Mouse (Mus musculus) left cerebral cortex, postnatal 36 days (tissue): ENCODE measurements around the gene Astn2. TPM values are rescaled to one million over a fixed set of nuclear protein-coding genes. Genes with fewer than 3 reads are reported as not detected.

Source experiments
- DNase-seq, 2 experiments: peaks; one replicate each; pipeline ENCODE4 v3.0.0; 2021 to 2022; ENCODE audit warnings: low spot score in 2 of 2, mixed read lengths in 1 of 2
- intact Hi-C: fragments of 180-260 bp; cut with DNase I; formaldehyde crosslinking; loops from one replicate; pipeline ENCODE4 v1.15.1; 2025
- total RNA-seq, 2 experiments: library from RNA; stranded (reverse); gene quantifications; 2 replicates each; pipeline ENCODE4 v1.2.3; 2021

Astn2 gene
- total RNA-seq, 2 experiments from 2014 or later: 39.3 to 44.0 TPM

DNA sequence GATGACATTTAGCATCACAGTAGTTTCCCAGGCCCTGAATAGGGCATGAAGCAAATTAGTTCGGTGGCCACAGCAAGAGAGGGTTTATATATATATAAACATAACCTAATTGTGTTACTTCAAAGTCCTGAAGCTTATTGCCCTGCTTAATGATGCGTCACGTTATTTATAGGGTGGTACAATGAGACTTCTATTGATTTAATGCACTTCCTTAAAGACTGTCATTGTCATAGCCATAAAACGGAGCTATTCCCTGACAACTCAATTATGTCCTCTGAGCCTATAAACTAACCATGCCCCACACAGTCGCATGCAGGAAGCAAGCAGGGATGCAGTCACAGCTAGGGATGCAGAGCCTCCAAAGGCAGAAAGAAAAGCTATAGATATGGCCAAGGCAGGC lies 761.8 kb downstream of the Astn2 start:
- DNase-seq: no peak
- intact Hi-C loops: no loop called here

DNA sequence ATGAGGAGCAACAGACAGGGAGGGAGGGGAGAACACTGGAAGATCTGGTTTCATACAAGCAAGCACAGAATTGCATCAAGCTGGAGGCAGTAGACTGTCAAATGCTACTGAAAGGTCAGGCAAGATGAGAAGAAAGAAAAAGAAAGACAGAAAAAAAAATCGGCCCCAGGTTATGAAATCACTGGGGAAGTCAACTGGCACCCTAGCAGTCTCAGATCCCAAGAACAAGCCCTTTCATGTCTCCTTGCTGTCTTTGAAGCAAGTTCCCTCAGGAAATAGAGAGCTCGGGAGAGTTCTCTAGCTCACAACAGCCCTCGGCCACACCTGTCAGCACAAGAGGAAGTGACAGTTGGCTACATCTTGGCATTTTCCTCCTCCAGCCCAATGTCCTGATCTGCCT lies 766.2 kb downstream of the Astn2 start:
- intact Hi-C loops: no loop called here
- no peak for DNase-seq

DNA sequence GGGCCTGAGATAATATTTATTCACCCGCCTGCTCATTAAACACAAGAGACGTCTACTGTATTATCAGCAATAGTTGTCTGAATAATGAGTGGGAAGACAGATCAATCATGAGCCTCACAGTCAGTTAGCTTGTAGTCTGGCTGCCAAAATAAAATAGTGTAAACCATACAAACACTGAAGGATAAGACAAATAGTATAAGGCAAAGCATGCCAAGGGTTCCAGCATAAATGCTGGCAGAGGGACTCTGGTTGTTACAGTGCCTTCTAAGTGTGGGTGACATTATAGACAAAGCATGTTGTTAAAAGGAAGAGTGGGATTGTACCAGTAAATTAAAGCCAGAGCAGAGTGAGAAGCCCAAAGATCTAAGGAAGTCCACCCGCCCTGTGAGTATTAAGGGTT lies 784.3 kb downstream of the Astn2 start:
- no peak for DNase-seq
- intact Hi-C loops: no loop called here

DNA sequence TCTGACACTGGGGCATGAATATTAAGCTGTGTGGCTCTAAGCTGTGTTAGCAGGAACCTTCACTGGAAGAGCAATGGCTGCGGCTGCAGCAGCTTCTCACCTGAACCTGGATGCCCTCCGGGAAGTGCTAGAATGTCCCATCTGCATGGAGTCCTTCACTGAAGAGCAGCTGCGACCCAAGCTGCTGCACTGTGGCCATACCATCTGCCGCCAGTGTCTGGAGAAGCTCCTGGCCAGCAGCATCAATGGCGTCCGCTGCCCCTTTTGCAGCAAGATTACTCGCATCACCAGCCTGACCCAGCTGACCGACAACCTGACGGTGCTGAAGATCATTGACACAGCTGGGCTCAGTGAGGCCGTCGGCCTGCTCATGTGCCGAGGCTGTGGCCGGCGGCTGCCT lies 791.3 kb downstream of the Astn2 start:
- intact Hi-C loops: no loop called here
- DNase-seq: no peak

DNA sequence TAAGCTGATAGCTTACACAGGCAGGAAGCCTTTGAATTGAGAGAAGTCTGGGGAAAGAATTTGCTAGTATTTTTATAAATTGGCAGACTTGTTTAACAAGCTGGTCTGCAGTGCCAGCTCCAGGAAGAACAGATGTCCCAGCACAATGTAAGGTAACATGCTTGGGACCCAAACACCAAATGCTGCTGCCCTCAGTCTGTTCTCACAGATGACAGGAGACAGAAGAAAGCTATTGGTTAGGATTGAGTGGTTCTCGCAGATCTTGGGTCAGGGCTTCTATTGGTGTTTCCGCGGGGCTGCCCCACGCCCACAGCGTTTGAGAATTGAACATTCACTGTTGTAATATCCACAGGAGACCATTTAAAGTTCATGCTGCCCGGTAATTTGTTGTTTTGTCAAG lies 793.5 kb downstream of the Astn2 start:
- intact Hi-C loops: no loop called here
- peak in 1 of 2 experiments; percentile 29 for DNase-seq

DNA sequence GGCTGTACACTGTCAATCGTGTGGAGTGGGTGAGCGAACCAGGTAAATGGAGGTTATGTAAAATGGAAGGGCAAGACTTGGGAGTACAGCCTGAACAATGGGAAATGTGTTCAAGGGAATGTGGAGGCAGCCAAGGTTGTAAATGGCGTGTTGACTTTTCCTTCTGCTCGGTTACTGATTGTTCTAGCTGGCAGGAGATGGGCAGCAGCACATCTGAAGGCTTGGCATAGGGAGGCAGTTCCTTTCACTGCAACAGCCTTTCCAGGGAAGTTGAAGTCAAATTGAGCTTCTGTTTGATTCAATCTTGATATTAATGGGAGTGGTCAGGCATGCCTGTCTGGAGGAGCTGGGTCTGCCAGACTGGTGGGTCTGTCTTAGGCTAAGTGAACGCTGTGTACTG lies 794.1 kb downstream of the Astn2 start:
- no peak for DNase-seq
- intact Hi-C loops: no loop called here

DNA sequence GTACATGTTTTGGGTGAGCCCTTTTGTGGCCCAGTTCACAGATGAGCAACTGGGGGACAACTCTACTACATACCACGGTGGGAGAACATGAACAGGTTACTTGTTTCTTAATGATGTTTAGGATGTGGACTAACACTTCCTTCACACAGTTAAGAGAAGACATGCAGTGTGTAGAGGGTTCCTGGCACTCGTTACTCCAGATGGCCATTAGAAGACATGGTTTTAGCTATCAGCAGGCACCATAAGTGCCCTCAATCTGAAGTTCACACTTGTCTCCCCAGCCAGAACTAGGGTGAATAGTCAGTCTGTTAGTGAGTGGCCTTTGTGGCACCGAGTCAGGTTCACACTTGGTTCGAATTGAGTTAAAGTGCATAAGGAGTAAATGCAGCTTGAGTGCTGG lies 796.3 kb downstream of the Astn2 start:
- no peak for DNase-seq
- intact Hi-C loops: no loop called here

DNA sequence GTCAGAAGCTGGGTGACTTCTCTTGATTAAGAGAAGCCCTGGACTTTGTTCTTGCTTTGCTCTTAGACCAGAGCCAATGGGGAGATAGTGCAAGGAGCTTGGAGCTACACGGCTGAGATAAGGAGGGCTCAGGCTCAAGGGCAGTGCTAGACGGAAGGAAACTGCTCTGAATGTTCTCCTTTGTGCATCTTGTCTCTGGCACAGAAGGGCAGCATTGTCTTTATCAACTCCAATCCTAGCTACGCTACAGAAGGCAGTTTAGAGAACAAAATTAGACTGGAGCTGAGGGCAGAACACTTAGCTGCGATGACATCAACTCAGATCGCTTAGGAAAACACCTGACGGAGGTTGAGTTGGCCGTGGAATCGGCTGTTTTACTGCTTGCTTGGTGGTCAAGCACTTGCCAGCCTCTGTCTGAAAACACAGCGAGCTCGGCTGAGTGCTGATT lies 797.2 kb downstream of the Astn2 start:
- DNase-seq: no peak
- intact Hi-C loops: no loop called here

DNA sequence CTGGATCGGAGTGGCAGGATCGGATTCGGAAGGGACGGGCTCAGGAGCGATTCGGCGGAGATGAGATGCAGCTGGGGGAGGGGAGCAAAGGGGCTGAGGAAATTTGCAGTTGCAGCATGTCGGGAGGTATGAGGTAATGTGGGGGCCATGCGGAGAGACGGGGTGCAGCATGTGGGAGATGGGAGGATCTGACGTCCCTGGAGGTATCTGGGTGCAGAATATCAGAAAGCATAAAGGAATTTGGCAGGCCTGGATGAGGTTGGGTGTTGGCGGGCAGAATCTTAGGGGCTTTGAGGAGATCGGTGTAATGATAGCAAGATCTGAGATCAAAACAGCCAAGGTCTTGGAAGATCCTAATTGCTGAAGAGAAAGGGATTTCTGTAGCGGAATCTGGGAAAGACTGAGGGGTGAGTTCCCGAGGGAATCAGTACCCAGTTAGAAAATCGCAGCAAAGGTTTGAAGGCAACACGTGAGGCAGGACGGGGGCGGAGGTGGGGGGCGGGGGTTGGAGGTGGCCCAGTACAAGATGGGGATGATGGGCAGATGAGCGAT lies 799.2 kb downstream of the Astn2 start:
- no peak for DNase-seq
- intact Hi-C loops: no loop called here

DNA sequence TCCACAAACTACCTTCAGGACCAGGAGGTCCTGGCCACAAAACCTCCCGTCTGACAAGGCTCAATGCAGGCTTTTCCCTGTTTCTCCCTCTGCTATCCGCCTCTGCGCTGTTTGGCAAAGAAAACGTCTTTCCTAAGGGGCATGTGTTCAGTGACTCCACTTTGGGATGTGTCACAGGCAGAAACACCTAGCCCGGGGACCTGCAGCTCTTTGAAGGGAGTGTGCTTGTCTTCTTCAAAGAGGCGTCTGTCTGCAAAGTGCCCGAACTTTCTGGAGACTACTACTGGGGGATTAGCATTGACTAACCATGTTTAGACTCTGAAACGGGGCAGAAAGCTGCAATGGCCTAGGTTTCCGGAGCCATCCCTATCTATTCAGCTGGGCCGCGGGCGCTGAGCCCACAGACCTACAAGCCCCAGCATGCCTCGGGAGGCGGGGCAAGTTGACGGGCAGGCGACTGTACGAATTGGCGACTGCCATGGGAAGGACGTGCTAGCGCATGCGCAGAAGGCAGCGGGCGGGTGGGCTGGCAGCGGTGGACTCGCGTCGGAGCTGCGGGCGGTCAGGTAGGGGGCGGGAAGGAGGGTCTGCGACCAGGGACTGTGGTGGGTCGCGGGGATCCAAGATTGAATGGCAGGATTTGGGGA lies 799.8 kb downstream of the Astn2 start, which contains the start of gene Trim32:
Gene Trim32, plus strand, starts transcription at position 483 of the 647 bp plus-strand sequence.
- intact Hi-C loops: no loop called here
- DNase-seq: peak; percentile 98 to 99

DNA sequence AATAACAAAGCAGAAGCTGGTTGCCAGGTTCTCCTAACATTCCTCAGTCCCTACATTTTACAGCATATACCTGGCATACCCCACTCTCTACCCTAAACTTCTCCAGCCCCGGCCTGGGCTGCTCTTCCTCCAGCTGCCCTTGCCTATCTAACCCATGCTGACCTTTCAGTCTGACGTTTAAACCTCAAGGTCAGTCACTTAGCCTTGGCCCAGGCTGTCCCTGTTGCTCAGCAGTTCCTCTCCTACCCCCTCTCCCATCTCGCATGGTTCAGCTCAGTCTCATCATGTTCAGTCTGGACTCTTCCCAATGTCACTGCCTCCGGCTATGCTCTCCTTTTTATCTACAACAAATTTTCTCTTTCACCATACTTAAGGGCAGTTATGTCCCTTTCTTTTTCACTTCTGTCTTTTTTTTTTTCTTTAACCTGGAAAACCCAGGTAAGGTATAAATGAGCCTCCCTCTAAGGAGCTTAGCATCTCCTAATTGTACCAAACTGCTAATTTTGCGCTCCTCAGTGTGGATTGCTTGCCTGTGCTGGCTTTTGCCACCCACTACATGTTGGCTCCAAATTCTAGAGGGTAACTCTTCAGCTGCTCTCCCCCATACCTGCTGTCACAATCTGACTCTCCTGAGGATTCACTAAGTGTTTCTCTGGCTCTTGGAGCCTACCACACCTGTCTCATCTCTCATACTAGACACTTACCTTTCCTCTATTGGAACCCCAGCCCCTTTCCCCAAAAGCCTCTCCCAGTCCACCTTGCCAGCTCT lies 809.6 kb downstream of the Astn2 start:
- intact Hi-C loops: loop anchor here (5.0 kb wide), 1 partner anchor 1062 kb away; no protein-coding TSS in a partner anchor
- DNase-seq: no peak

DNA sequence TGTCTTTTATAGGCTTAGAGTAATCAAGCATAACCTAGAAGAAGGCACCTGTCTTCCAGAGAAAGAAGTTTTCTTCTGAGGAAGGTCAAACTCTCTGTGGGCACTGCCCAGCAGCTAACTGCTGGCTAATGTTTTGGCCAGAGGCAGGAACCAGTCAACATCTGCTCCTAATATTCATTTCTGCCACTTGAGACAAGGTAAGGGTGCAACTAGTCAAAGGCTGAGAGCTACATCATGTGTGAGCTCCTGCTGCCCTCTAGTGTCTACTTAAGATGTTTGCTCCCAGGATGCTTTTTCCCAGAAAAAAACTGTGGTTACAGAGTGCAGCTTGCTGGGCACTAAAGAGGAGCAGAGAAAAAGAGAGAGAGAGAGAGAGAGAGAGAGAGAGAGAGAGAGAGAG lies 814.6 kb downstream of the Astn2 start:
- no peak for DNase-seq
- intact Hi-C loops: loop anchor here (5.0 to 10.0 kb wide), 3 partner anchors 465 to 1057 kb away; partner anchors contain the start of gene Pappa

DNA sequence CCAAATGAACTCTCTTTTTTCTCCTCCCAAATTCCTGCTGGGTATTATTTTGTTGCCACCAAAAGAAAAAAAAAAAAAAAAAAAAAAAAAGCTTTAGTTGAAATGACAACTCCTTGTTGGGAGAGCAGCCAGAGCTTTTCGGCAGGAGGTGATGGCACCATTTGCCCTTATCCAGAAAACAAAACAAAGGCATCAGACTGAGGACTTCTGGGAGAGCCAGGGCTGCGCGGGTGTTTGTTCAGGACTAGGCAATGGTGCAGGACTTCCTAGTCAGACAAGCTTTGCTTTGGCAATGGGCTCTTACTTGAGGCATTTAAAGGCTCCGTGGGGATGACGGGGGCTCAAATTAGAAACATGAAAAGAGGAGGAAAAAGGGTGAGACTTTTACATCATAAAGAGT lies 817.5 kb downstream of the Astn2 start:
- intact Hi-C loops: loop anchor here (5.0 to 10.0 kb wide), 2 partner anchors 462 to 755 kb away; partner anchors contain the start of gene Pappa
- DNase-seq: no peak

DNA sequence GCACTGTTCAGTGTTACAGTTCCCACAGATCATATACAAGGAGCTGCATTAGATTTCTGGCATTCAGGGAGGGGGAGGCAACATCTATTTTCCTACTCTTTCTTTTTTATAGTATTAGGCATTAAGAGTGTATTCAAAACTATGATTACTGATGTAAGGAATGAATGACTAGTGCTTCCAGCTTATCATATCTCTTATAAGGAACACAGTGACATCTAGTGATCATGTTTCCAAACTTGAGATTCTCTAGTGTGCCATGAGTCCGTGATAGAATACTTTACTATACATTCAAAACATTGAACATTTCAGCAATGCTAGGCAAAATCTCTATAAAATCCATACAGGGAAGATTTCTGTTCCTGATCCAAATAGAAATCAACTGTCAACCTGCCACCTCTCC lies 824.2 kb downstream of the Astn2 start:
- intact Hi-C loops: loop anchor here (10.0 kb wide), 1 partner anchor 455 kb away; the partner anchor contains the start of gene Pappa
- DNase-seq: no peak

DNA sequence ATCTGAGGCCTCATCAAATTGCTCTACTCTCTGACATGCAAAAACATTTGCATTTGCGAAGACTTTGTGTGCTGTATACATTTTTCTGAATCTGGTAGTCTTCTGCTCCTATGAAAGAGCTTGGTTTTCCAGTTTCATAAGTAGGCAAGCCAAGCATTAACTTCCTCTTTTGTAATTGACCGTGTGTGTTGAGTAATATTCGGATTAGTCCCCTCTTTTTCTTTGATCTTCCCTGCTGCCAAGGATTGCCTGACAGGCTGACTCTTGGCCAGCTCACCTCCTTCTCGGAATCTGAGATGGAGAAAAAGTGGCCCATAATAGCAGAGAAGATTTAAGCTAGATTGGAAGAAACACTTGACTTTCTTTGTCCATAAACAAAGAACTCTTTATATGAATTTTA lies 838.9 kb downstream of the Astn2 start:
- intact Hi-C loops: no loop called here
- no peak for DNase-seq

DNA sequence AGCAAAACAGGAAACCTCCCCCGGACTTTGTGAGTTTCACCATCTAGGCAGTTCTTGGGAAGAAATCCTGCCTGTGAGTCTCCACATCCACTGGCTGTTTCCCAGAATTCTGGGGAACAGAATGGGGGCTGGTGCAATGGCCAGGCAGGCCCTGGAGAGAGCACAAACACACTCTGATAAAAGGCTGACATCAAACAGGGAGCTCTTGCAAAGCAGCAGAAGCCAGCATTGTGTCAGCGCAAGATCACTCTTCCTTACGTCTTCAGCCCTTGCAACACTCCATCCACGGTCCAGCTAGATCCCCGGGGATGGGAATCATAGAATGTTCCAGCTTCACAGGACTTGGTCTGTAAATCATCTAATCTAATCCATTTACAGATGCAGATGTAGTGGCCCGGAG lies 855.9 kb downstream of the Astn2 start:
- DNase-seq: no peak
- intact Hi-C loops: no loop called here

DNA sequence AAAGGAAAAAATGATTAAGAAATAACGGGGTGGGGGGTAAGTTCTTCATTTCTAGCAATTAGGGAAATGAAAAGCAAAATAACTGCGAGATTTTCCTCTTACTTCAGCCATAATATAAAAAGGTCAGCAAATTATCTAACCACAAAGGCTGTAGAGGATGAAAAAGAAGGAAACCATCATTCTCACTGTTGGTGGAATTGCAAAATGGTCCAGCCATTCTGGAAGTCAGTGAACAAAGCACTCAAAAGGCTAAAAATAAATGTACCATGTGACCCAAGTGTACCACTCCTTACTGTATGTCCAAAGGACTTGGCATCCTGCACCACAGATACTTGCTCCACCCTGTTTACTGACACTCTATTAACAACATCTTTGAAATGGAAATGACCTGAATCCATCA lies 858.8 kb downstream of the Astn2 start:
- no peak for DNase-seq
- intact Hi-C loops: no loop called here

DNA sequence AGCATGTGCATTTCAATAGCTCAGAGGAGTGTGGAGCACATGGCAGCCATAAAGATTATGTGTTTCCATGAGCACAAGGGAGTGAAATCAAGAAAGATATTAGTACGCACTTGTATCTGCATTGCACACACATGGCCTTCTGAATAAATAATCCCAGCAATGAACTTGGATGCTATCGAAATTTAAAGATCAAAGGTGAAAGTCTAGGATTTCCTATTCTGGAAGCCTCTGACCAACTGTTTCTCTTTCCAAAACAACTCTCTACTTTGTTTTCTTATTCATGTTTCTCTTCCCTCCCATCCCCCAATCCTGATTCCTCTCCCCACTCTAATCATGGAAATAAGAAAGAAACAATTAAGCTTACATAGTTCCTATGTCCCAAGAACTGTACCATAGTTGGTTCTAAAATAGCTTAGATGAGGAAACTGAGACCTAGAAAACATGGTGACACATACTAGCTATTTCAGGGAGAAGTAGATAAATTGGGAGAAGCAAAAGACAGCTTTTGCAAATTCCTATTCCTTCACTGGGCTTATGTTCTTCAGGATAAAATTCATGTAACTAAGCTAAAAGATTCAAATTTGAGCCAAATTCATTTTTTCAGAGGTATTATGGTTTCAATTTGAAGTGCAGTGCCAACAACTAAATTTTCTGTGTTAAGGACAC lies 872.2 kb downstream of the Astn2 start:
- DNase-seq: no peak
- intact Hi-C loops: no loop called here

DNA sequence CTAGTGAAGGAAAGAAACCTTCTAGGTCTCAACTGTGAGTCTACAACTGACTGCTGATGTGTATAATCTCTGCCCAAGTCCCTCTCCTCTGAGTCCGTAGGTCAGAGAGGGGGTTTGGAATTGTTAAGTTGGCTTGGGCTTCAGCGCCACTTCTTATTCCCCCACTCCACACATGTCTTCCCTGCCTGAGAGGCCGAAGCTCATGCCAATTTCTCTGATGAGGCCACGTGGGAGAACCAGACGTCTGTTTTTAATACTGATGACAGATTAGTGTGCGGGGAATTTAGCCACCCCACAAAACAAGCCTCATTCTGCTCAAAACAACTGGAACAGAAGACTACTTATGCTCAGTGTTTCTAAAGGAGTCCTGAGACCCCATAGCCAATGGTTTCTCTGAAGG lies 872.8 kb downstream of the Astn2 start:
- intact Hi-C loops: no loop called here
- no peak for DNase-seq

DNA sequence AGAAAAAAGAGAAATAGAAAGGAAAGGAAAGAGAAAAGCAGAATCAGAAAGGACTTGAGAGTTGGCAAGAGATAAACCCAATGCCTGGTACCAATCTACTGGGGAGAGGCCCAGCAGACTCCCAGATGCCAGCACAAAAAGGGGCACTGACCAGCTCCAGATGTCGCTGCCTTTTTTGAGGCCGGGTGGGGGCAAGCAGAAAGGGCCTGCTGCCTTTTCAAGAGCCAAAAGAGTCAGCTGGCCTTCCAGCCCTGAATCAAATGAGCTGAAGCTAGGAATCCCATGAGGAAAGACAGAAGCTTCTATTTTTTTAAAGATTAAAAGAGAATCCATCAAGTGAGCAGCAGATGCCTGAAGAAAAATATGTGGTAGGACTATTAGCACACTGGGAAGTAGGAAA lies 873.5 kb downstream of the Astn2 start:
- intact Hi-C loops: no loop called here
- DNase-seq: no peak
